Mouse (Mus musculus): ENCODE data around the gene Has1. TPM values are rescaled to one million over a fixed set of nuclear protein-coding genes. Genes with fewer than 3 reads are reported as not detected.

Gene Has1
- polyA plus RNA-seq (2012; rRNA removed), result 1.3 and 1.4 TPM in 2 replicates

GRCm38 (mm10) chr17:17855064-17855838 is at the start of gene Has1:
Has1 (minus strand) TSS chr17:17855205.

GRCm38 (mm10) chr17:17887774-17888248 is 32.8 kb upstream of the Has1 start, which contains the start of the genes Fpr2 and Fpr3:
Fpr2 (plus strand) TSS chr17:17887824.
Fpr3 (plus strand) TSS chr17:17887852.

DNA sequence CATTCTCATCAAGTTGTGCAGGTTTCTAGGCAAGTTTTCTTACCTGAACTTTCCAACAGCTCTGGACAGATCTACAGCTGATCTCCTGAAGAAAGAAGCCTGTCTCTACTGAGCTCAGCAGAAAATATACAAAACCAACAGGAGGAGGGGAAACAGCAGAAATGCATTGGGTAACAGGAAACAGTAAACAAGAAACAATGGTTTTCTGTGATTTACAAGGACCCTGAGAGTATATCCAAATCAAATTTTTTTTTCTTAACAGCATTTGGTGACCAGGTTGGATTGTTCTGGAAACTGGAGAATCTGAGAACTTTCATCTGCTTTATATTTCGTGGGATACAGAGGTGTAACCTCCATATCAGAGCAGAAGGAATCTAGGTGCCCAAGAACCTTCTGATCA is 28.8 kb upstream of the Has1 start, which contains the start of gene Fpr1:
Gene Fpr1 (minus strand): TSS at position 101 of the 400 bp plus-strand sequence.

DNA sequence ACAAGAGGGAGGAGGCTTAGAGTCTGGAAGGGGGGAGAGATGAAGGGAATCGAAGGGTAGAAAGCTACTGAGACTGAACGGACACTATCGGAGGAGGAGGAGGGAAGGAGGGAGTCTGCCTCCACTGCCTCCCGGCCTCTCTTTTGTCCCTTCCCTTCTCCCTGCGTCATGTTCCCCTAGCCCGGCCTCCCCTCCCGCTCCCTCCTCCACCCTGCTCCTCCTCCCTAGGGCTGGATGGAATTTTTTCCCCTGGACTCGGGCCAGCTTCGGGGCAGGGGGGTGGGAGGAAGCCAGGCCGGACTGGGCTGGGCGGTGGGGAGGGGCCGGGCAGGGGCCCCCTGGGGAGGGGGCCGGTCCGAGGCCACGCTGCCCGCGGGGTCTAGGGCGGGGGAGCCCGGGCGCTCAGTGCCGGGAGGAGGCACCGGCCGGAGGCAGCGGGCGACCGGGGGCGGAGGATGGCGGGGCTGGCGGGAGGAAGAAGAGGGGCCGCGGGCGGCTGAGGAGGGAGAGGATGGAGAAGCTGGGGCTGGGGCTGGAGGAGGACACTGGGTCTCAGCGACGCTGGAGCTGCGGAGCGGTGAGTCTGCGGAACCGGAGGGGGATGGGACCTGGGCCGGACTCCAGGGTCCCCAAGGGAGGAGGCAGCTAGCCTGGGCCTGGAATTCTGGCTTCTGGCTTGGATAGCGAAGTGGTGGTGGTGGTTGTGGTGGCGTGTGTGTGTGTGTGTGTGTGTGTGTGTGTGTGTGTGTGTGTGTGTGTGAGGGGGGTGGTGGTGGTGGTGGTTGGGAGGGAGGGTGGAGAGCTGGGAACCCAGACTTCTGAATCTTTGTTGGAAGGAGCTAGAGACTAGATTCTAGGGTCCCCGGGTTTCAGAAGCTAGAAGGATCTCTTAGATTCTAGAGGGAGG is 28.0 kb downstream of the Has1 start, which contains the start of gene Spaca6:
Gene Spaca6 (plus strand): TSS at position 408 of the 907 bp plus-strand sequence.

Other genes starting within 250 kb of the Has1 start
- gene Lnpep, start 230.2 kb downstream of the Has1 start, polyA plus RNA-seq (2012; rRNA removed), result 6.4 and 6.8 TPM in 2 replicates
- gene Vmn2r90, start 151.5 kb downstream of the Has1 start, polyA plus RNA-seq (2012; rRNA removed), result not detected in 2 replicates
- gene Spaca6, start 28.0 kb downstream of the Has1 start, polyA plus RNA-seq (2012; rRNA removed), result 45.5 and 51.2 TPM in 2 replicates
- 0.38 and 0.40 TPM in 2 replicates for gene Fpr1, start 28.7 kb upstream of the Has1 start, polyA plus RNA-seq (2012; rRNA removed)
- 0.21 TPM in 1 of 2 replicates, not detected in the other for gene Fpr2, start 32.6 kb upstream of the Has1 start, polyA plus RNA-seq (2012; rRNA removed)
- not detected in 2 replicates for gene Fpr3, start 32.6 kb upstream of the Has1 start, polyA plus RNA-seq (2012; rRNA removed)
- not detected in 2 replicates for gene Fpr-rs4, start 166.5 kb upstream of the Has1 start, polyA plus RNA-seq (2012; rRNA removed)
- gene Vmn2r124, start 194.2 kb upstream of the Has1 start, polyA plus RNA-seq (2012; rRNA removed), result not detected in 2 replicates
- gene Vmn2r91, start 229.8 kb upstream of the Has1 start, polyA plus RNA-seq (2012; rRNA removed), result not detected in 2 replicates

Measured in ovary, adult 2 months (tissue).